Mouse (Mus musculus) forebrain, embryonic 13.5 days (tissue): ENCODE measurements around the gene Ss18l1. TPM values are rescaled to one million over a fixed set of nuclear protein-coding genes. Genes with fewer than 3 reads are reported as not detected.
A peak's percentile ranks its signal among the peaks of the same experiment; 100 is the strongest.

ENCODE experiments used
- ATAC-seq: fragments of 200-750 bp; cut with Nextera tagmentation; 2 replicates; pipeline ENCODE4 v1.8.0; 2017
- H3K27ac ChIP-seq: fragments of 300-500 bp; sonication (generic); 2 replicates; pipeline ENCODE4 v1.5.1; 2015; ENCODE audit warnings: inconsistent platforms, mild to moderate bottlenecking, moderate library complexity
- H3K27me3 ChIP-seq: fragments of 300-500 bp; sonication (generic); 2 replicates; pipeline ENCODE4 v1.6.1; 2015; ENCODE audit warnings: mild to moderate bottlenecking, inconsistent platforms
- H3K36me3 ChIP-seq: fragments of 300-500 bp; sonication (generic); 2 replicates; pipeline ENCODE4 v1.6.1; 2015; ENCODE audit warnings: mild to moderate bottlenecking, inconsistent platforms; ENCODE audit not compliant: poor library complexity, severe bottlenecking
- H3K4me1 ChIP-seq: fragments of 300-500 bp; sonication (generic); 2 replicates; pipeline ENCODE4 v1.6.1; 2015; ENCODE audit warnings: inconsistent platforms
- H3K4me2 ChIP-seq: fragments of 300-500 bp; sonication (generic); 2 replicates; pipeline ENCODE4 v1.6.1; 2015; ENCODE audit warnings: inconsistent platforms, mild to moderate bottlenecking, moderate library complexity
- H3K4me3 ChIP-seq: fragments of 300-500 bp; sonication (generic); 2 replicates; pipeline ENCODE4 v1.5.1; 2015; ENCODE audit warnings: mild to moderate bottlenecking, inconsistent platforms
- H3K9ac ChIP-seq: fragments of 300-500 bp; sonication (generic); 2 replicates; pipeline ENCODE4 v1.6.1; 2015; ENCODE audit warnings: mild to moderate bottlenecking, inconsistent platforms
- H3K9me3 ChIP-seq: fragments of 300-500 bp; sonication (generic); replicated peaks from 2 replicates; pipeline ENCODE4 v1.6.1; 2016; ENCODE audit warnings: inconsistent platforms
- WGBS: fragments of 180-500 bp; shearing (Covaris S2); methylation state at CpG from one replicate; pipeline ENCODE4 v1.1.7; 2015; 5-methylcytosine and 5-hydroxymethylcytosine counted together
- polyA plus RNA-seq: library from polyadenylated mRNA; unstranded; fragments of >200 nt; fragmentation: Nextera tagmentation; extraction: Ambion mirVana; gene quantifications from 2 replicates; pipeline ENCODE4 v1.2.1, GENCODE M21; 2015

Gene Ss18l1
- polyA plus RNA-seq, 1 experiment from 2014 or later: 33.9 TPM

DNA sequence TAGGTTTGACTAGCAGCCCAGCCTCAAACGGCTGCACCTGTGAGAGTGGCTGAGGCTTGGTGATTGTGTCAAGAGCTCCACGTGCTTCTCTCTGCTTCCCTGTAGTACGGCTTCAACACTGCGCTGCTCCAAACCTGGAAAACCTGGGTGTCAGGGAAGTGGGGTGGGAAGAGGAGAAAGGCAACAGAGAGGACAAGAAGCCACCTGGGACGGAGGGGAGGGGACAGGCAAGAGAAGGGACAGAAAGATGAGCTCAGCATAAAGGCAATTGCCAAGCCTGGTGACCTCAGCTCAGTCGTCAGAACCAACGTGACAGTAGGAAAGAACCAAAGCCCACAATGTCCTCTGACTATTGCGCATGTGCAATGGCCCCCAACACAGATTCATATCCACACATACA, 21.4 kb upstream of the Ss18l1 start:
- Histone ChIP-seq H3K27me3 (peaks cover 58% of the 10 kb centered on the region), H3K9me3 (no peaks in the 10 kb centered on the region), H3K4me1 (peaks cover 9% of the 10 kb centered on the region), H3K4me2 (no peak overlapping the region), H3K27ac (no peak overlapping the region), H3K9ac (no peak overlapping the region), H3K36me3 (no peaks in the 10 kb centered on the region), H3K4me3 (no peak overlapping the region)
- no peak for ATAC-seq
- WGBS: 88% methylated on average over 8 of the region's 8 CpGs

DNA sequence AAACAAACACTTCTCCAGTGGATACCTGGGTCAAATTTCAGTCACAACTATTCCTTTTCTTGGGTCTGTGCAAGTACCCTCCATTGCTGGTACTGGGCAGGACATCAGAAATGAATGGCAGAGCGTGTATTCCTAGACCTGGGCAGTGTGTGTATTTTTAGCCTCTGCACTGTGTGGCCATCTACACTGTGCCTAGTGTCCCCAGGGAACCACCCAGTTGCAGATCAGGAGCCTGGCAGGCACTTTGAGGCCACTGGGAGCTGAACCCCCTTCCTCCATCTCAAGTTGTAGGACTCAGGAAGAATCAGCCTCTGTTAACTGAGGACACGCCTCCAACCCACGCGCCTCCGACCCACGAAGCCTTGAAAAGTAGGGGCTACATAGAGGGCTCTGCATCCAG, 19.6 kb upstream of the Ss18l1 start:
- peaks cover 55% of the 10 kb centered on the region for H3K27me3 ChIP-seq
- no peaks in the 10 kb centered on the region for H3K9me3 ChIP-seq
- WGBS: 64% methylated on average over 6 of the region's 6 CpGs
- no peak overlapping the region for H3K9ac ChIP-seq
- peaks cover 6% of the 10 kb centered on the region for H3K36me3 ChIP-seq
- H3K27ac ChIP-seq: no peak overlapping the region
- H3K4me1 ChIP-seq: peaks cover 27% of the 10 kb centered on the region
- H3K4me3 ChIP-seq: no peak overlapping the region
- H3K4me2 ChIP-seq: no peak overlapping the region
- ATAC-seq: no peak

DNA sequence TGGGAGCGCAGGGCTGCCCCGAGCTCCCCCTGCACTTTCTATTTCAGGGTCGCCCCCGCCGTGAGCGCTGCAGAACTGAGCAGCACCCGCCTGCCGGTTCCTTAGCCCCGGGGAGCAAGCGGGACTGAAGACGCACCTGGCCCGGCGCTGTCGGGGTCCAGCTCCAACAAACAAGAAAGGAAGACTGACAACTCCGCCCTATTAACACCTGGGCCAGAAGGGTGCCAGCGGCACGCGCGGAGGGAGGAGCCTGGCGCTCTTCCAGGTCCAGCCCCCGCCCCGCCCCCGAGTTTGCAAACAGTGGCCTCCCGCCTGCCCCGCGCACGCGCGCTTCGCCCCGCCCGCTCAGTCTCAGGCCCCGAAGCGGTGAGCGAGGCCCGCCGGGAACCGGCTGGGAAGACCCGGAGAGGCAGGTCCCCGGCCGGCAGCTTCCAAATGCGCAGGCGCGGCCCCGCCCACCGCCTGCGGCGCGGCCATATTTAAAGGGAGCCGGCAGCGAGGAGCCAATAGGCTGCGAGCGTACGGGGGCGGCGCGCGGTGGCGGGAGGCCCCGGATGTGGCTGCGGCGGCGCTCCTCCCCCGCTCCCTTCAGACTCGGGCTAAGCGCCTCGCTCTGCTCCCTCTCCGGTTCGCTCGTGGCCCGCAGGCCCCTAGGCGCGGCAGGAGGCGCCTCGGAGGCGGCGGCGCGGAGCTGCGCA, 17.8 kb upstream of the Ss18l1 start, which contains the start of gene Lsm14b:
Gene Lsm14b (plus strand): TSS at position 587 of the 698 bp plus-strand sequence.
- peaks cover 24% of the 10 kb centered on the region for H3K36me3 ChIP-seq
- H3K4me3 ChIP-seq: peak within 1 kb of the TSS; percentile 98
- H3K27ac ChIP-seq: peak within 1 kb of the TSS; percentile 96
- H3K9me3 ChIP-seq: no peaks in the 10 kb centered on the region
- peak within 1 kb of the TSS; percentile 81 for H3K4me2 ChIP-seq
- WGBS: under 1% methylated on average over 58 of the region's 80 CpGs
- peaks cover 41% of the 10 kb centered on the region for H3K27me3 ChIP-seq
- peak; percentile 97 for ATAC-seq
- H3K9ac ChIP-seq: peak within 1 kb of the TSS; percentile 97
- H3K4me1 ChIP-seq: peaks cover 44% of the 10 kb centered on the region

DNA sequence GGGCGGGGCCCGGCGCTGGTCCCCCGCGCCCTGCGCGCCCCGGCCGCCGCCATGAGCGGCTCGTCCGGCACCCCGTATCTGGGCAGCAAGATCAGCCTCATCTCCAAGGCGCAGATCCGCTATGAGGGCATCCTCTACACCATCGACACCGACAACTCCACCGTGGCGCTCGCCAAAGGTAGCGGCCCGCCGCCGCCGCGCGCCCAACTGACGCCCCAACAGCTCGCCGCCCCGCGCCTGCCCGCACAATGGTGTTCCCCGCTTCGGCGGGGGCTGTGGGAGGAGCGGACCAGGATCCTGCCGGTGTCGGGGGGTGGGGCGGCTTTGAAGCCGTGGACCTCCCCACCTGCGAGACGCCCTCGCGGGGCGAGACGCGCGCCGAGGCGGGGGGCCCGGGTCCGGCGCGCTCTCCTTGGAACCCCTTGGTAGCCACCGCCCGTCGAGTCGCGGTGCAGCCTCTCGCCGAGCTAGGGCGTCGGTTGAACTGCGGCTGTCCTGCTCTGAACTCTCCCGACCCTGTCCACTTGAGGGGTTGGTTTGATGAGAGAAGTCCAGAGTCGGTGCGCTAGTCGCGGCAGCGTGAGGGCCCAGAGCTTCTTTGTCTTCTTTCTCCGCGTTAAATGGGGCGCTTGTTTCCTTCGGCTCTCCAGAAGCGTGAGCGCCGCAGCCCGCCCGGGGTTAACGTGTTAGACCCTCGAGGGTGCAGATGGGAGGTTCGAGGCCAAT, 17.0 kb upstream of the Ss18l1 start:
- Histone ChIP-seq H3K27ac (peak overlapping the region; percentile 96), H3K4me3 (peak overlapping the region; percentile 98), H3K27me3 (peaks cover 34% of the 10 kb centered on the region), H3K4me2 (peak overlapping the region; percentile 81), H3K4me1 (peaks cover 44% of the 10 kb centered on the region), H3K36me3 (peaks cover 31% of the 10 kb centered on the region), H3K9me3 (no peaks in the 10 kb centered on the region), H3K9ac (peak overlapping the region; percentile 97)
- under 1% methylated on average over 78 of the region's 84 CpGs for WGBS
- ATAC-seq: no peak; the same call in 1 of the 2 replicates

DNA sequence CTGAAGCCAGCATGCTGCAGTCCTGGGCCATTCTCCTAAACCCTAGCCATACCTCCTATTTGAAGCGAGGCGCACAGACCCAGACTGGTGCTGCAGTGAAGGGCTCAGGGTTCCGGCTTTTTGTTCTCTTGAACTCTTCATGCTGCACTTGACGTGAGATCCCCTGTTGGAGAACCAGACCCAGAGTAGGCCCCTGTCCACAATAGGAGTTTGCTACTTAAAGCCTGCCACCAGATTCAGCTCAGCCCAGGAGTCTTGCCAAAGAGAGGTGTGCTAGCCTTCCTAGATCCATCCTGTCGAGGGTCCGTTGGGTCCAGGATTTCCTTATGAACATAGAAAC, 16.5 kb upstream of the Ss18l1 start:
- WGBS: 6% methylated on average over 6 of the region's 6 CpGs

DNA sequence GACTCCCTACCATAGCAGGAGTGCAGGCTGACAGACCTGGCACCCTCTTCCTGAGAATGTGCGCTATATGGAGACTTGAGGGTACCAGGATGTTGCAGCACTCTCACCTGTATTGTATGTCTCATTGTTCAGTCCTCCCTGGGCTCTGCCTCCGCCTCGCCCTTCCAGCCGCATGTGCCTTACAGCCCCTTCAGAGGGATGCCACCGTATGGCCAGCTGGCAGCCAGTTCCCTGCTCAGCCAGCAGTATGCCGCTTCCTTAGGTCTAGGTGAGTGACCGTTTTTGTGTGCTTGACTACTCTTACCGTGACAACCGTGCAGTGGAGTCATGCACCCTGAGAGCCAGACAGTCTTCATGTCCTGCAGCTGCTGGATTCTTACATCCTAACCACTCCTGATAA, 14.5 kb upstream of the Ss18l1 start:
- H3K36me3 ChIP-seq: peaks cover 56% of the 10 kb centered on the region
- H3K4me1 ChIP-seq: peaks cover 44% of the 10 kb centered on the region
- WGBS: 81% methylated on average over 9 of the region's 9 CpGs
- no peak overlapping the region for H3K27ac ChIP-seq
- peak overlapping the region; percentile 81 for H3K4me2 ChIP-seq
- H3K9ac ChIP-seq: peak overlapping the region; percentile 97
- H3K27me3 ChIP-seq: peaks cover 11% of the 10 kb centered on the region
- no peak for ATAC-seq
- H3K4me3 ChIP-seq: peak overlapping the region; percentile 98
- no peaks in the 10 kb centered on the region for H3K9me3 ChIP-seq

More for the DNA sequence above, 16.5 kb upstream of the Ss18l1 start:
- peak overlapping the region; percentile 97 for H3K9ac ChIP-seq
- H3K4me1 ChIP-seq: peaks cover 44% of the 10 kb centered on the region
- peak overlapping the region; percentile 98 for H3K4me3 ChIP-seq
- peaks cover 37% of the 10 kb centered on the region for H3K36me3 ChIP-seq
- H3K9me3 ChIP-seq: no peaks in the 10 kb centered on the region
- H3K4me2 ChIP-seq: peak overlapping the region; percentile 81
- H3K27me3 ChIP-seq: peaks cover 28% of the 10 kb centered on the region
- ATAC-seq: no peak
- peak overlapping the region; percentile 96 for H3K27ac ChIP-seq

DNA sequence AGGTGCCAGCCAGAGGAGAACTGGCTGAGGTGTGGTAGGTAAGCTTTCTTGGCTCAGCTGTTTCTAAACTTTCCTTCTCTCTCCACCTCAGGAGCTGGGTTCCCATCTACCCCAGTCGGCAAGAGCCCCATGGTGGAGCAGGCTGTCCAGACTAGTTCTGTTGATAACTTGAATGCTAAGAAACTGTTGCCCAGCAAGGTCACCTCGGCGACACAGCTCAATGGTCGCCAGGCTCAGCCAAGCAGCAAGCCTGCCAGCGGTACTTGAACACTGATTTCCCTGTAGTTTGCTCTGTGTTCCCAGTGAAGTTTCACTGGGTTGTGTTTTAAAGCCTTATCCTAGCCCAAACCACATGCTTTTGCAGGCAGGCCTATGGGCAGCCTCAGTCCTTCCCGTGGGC, 11.0 kb upstream of the Ss18l1 start:
- Histone ChIP-seq H3K4me1 (peaks cover 31% of the 10 kb centered on the region), H3K4me2 (no peak overlapping the region), H3K27me3 (no peaks in the 10 kb centered on the region), H3K9me3 (no peaks in the 10 kb centered on the region), H3K27ac (no peak overlapping the region), H3K36me3 (peaks cover 91% of the 10 kb centered on the region), H3K9ac (no peak overlapping the region), H3K4me3 (no peak overlapping the region)
- ATAC-seq: no peak
- 89% methylated on average over 6 of the region's 6 CpGs for WGBS

DNA sequence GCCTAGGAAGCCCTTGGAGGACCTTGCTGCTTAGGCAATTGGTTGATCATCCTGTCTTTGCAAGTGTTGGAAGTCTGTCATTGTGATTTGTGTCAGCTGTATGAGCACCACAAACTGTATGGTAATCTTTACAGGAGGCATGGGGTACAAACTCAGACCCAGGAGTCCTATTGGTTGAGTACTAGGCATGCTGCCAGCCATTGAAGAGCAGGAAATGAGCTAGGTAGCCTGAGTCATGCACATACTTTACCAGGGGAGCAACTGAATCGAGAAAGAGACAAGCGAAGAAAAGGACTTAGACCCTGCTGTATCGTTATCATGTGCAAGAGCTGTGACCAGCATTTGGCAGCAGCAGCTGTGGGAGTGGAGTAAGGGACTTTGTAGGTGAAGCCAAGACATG, 9.4 kb upstream of the Ss18l1 start:
- no peak for ATAC-seq
- Histone ChIP-seq H3K27me3 (no peaks in the 10 kb centered on the region), H3K9ac (no peak overlapping the region), H3K36me3 (peaks cover 100% of the 10 kb centered on the region), H3K4me3 (no peak overlapping the region), H3K4me2 (no peak overlapping the region), H3K4me1 (peaks cover 15% of the 10 kb centered on the region), H3K9me3 (no peaks in the 10 kb centered on the region), H3K27ac (no peak overlapping the region)
- 82% methylated on average over 3 of the region's 3 CpGs for whole genome bisulfite sequencing

DNA sequence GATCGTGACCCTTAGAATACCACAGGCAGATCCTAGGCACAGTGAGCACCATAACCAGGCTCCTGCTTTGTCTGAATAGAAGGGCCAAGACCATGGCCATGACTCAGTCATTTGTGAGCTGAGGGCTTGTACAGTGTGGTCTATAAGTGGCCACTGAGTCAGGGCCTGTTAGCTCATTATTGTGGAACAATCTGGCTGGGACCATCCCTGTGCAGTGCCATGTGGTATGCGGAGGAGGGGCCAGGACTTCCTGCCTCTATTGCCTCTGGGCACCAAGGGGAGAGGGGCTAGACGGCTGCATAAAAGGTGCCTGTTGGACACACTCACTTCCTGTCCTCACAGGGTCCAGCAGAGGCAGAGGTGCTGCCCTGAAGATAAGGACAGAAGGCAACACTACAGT, 8.4 kb upstream of the Ss18l1 start:
- Histone ChIP-seq H3K4me1 (peaks cover 4% of the 10 kb centered on the region), H3K27ac (no peak overlapping the region), H3K4me3 (no peak overlapping the region), H3K9me3 (no peaks in the 10 kb centered on the region), H3K4me2 (no peak overlapping the region), H3K9ac (no peak overlapping the region), H3K36me3 (peaks cover 100% of the 10 kb centered on the region), H3K27me3 (no peaks in the 10 kb centered on the region)
- no peak for ATAC-seq
- WGBS: 70% methylated on average over 3 of the region's 3 CpGs

DNA sequence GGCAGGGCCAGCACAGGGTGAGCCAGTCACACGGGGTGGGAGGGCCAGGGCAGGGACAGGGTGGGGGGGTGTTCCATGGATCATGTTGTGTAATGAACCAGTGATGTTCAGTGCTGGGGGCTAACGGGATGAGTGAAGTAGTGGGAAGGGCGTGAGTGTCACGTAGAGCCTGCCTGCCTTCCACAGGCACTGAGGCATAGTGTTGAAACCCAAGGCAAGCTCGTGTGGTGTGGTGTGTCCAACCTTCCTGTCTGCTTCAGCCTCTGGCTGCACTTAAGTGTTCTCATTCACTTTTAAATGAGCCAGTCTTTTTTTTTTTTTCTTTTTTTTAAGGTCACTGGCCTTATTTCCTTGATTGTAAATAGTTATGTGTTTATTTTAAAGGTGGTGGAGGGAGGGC, 7.6 kb upstream of the Ss18l1 start:
- Histone ChIP-seq H3K9me3 (no peaks in the 10 kb centered on the region), H3K4me2 (no peak overlapping the region), H3K9ac (no peak overlapping the region), H3K27ac (no peak overlapping the region), H3K4me3 (no peak overlapping the region), H3K36me3 (peaks cover 95% of the 10 kb centered on the region), H3K4me1 (peaks cover 4% of the 10 kb centered on the region; the same call in 1 of the 2 replicates), H3K27me3 (no peaks in the 10 kb centered on the region)
- no peak for ATAC-seq
- WGBS: 71% methylated on average over 5 of the region's 5 CpGs

DNA sequence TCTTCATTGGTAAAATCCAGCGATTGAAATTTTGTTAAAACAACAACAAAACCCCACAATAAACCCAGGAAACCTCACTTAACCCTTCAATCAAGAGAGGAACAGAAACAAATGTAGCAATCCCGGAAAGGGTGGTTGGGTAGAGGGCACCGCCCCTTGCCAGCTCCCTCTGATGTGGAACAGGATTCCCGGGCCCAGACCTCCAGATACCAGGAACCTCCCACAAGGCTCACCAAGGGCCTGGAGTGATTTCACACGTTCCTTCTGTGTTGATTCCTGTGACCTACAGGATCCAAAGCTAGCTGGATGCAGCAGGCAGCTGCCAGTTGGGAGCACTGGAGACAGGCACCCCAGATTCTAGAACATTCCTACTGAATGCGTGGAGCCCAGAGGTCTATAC, 1.9 kb upstream of the Ss18l1 start:
- Histone ChIP-seq H3K4me3 (peak overlapping the region; percentile 73), H3K9ac (0 out of 2 replicates have a peak overlapping the region, but pooled peaks have one; percentile 86), H3K27ac (no peak overlapping the region), H3K27me3 (no peaks in the 10 kb centered on the region), H3K9me3 (no peaks in the 10 kb centered on the region), H3K4me2 (peak overlapping the region; percentile 87), H3K36me3 (peaks cover 38% of the 10 kb centered on the region), H3K4me1 (peaks cover 43% of the 10 kb centered on the region)
- 68% methylated on average over 6 of the region's 6 CpGs for WGBS
- ATAC-seq: no peak

DNA sequence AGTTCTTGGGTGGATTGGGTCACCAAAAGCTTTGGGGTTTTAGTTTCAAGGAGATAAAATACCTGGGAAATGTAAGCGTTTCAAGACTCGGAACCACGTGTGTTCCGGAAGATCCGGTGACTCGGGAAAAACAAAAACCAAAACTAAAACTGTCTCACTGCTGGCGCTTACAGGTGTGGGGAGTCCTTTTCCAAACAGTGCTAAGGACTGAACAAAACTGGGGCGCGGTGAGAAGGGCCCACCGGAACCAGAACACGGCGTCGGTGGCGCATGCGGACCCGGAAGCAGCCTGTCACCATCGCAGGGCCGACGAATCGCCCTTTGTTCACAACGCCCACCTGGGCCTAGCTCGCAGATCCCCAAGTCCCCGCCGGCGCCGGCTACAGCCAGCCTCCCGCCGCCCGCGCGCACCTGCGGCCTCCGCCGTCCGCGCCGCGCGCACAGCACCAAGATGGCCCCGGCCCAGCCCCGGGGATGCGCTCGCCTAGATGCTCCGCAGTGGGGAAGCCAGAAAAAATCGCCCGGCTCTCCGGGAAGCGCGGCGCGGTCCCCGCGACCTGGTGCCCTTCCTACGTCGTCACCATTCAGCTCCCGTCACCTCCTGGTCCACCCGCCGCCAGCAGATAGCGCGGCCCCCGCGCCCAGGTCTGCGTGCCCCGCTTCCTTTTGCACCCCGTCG, 593 bp upstream of the Ss18l1 start:
- ATAC-seq: peak; percentile 60
- H3K27ac ChIP-seq: peak overlapping the region; percentile 93
- under 1% methylated on average over 66 of the region's 66 CpGs for WGBS

More for the DNA sequence above, 593 bp upstream of the Ss18l1 start:
- Histone ChIP-seq H3K9me3 (no peaks in the 10 kb centered on the region), H3K4me2 (peak overlapping the region; percentile 87), H3K9ac (peak overlapping the region; percentile 86), H3K4me1 (peaks cover 43% of the 10 kb centered on the region), H3K27me3 (no peaks in the 10 kb centered on the region), H3K4me3 (peak overlapping the region; percentile 73), H3K36me3 (peaks cover 34% of the 10 kb centered on the region)
